Mouse (Mus musculus): ENCODE measurements at regions not wholly inside any gene's neighbourhood (a gene's known extent, or its start where the extent isn't known, plus 50 kb on each side); places are given as distances from the start of the nearest gene placed in this dataset.

- H3K4me3 ChIP-seq, result no peak overlapping the region
- H3K4me2 ChIP-seq, result no peak overlapping the region
- no peaks in the 10 kb centered on the region for H3K36me3 ChIP-seq
- no peaks in the 10 kb centered on the region for H3K9me3 ChIP-seq
- ATAC-seq (ENCODE audit: low FRiP score), result no peak
- H3K27ac ChIP-seq, result no peak overlapping the region
- no peak overlapping the region for H3K9ac ChIP-seq
- WGBS, result 76% methylated on average over 1 of the region's 1 CpGs
- no peaks in the 10 kb centered on the region for H3K4me1 ChIP-seq (replicated peaks)
- H3K27me3 ChIP-seq, result no peaks in the 10 kb centered on the region
Measured at GRCm38 (mm10) chr2:109017018-109017707, 263.4 kb upstream of the Kif18a start.

GRCm38 (mm10) chr2:109038131-109038695, 242.3 kb upstream of the Kif18a start:
- no peaks in the 10 kb centered on the region for H3K4me1 ChIP-seq (replicated peaks)
- H3K4me2 ChIP-seq, result no peak overlapping the region
- H3K9ac ChIP-seq, result no peak overlapping the region
- ATAC-seq (ENCODE audit: low FRiP score), result no peak
- H3K36me3 ChIP-seq, result no peaks in the 10 kb centered on the region
- 76% methylated on average over 6 of the region's 6 CpGs for WGBS
- H3K27me3 ChIP-seq, result no peaks in the 10 kb centered on the region
- no peak overlapping the region for H3K27ac ChIP-seq
- H3K9me3 ChIP-seq, result no peaks in the 10 kb centered on the region
- no peak overlapping the region for H3K4me3 ChIP-seq

Data from hindbrain, embryonic 13.5 days (tissue).